Mouse (Mus musculus): ENCODE measurements at regions not wholly inside any gene's neighbourhood (a gene's known extent, or its start where the extent isn't known, plus 50 kb on each side); places are given as distances from the start of the nearest gene placed in this dataset.

DNA sequence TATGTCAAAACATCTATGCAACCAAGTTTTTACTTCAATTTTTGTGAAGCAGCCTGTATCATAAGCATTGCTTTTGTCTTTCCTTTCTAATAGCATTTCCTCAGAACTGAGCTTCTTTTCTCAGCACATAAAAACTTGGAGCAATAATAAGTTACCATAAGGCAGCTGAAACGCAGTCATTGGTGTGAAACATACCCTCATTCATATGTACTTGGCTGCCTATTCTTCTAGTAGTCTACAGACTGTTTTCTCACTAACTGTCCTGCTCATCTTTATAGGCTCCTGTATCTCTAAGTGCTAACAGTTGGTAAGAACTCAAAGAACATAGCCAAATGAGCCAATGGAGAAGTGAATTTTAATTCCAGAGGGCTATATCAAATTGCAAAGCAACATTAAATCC is 454.6 kb upstream of the Ptprd start:
- WGBS: 80% methylated on average over 1 of the region's 1 CpGs
- Histone ChIP-seq H3K4me3 (no peak overlapping the region), H3K4me1 (no peaks in the 10 kb centered on the region), H3K36me3 (replicated peaks) (no peaks in the 10 kb centered on the region), H3K9ac (no peak overlapping the region), H3K9me3 (no peaks in the 10 kb centered on the region), H3K27me3 (replicated peaks) (no peaks in the 10 kb centered on the region), H3K4me2 (no peak overlapping the region), H3K27ac (no peak overlapping the region)
- no peak for ATAC-seq (replicated peaks)

- no peak overlapping the region for H3K4me2 ChIP-seq
- no peaks in the 10 kb centered on the region for H3K27me3 ChIP-seq (replicated peaks)
- no peaks in the 10 kb centered on the region for H3K36me3 ChIP-seq (replicated peaks)
- H3K9me3 ChIP-seq: no peaks in the 10 kb centered on the region
- ATAC-seq (replicated peaks): no peak
- WGBS: 75% methylated on average over 1 of the region's 1 CpGs
- no peak overlapping the region for H3K9ac ChIP-seq
- no peak overlapping the region for H3K4me3 ChIP-seq
- H3K27ac ChIP-seq: no peak overlapping the region
- no peaks in the 10 kb centered on the region for H3K4me1 ChIP-seq
These were observed 431.0 kb upstream of the Ptprd start for GRCm38 (mm10) chr4:78642773-78643172.

DNA sequence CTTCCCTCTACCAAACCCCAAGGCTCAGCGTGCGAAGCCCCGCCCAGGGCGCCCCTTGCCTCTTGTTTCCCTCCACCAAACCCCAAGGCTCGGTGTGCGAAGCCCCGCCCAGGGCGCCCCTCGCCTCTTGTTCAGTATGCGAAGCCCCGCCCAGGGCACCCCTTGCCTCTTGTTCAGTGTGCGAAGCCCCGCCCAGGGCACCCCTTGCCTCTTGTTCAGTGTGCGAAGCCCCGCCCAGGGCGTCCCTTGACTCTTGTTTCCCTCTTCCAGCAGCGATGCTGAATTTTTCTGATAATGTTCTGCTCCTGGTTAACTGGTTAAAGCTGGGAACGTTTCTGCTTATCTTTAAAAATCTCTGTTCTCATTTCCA is 394.7 kb upstream of the Ptprd start:
- peak overlapping the region; percentile 25; the same call in 1 of the 2 replicates for H3K27ac ChIP-seq

DNA sequence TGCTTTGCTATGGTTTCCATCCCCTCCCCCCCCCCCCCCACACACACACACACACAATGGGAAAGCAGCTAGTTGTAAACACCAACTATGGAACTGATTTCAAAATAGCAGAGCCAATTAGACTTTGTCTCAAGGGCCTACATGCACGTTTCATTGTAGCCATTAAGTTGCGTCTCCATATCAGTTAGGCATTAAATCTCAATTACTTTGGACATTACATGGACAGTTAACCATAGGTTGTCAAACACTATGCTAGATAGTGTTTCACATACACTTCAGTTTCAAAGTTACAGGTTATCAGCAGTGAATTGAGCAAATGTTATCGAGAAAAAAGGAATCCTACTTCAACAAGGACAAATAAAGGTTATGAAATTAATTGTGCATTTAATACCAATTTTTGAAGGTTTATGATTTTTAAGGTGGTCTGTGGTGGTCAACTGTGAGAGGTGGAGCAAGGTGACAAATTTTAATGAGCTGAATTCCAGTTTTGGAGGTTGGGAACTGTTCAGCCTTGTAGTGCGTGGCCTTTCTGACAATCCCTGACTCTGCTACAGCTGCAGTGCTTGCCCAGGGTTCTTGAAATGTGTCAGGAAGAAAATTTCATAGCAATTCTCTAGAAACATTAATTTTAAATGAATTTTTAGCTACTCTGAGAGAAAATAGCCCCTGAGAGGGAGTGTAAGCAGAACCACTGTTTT is 394.2 kb upstream of the Ptprd start:
- Histone ChIP-seq H3K36me3 (replicated peaks) (no peaks in the 10 kb centered on the region), H3K4me2 (peak overlapping the region; percentile 63), H3K27ac (peak overlapping the region; percentile 25; the same call in 1 of the 2 replicates), H3K4me1 (peaks cover 7% of the 10 kb centered on the region), H3K27me3 (replicated peaks) (no peaks in the 10 kb centered on the region), H3K4me3 (peak overlapping the region; percentile 43), H3K9ac (no peak overlapping the region; the same call in 1 of the 2 replicates), H3K9me3 (no peaks in the 10 kb centered on the region)
- 79% methylated on average over 4 of the region's 4 CpGs for WGBS
- ATAC-seq (replicated peaks): peak; percentile 71

More for the DNA sequence above, 394.7 kb upstream of the Ptprd start:
- Histone ChIP-seq H3K4me1 (peaks cover 7% of the 10 kb centered on the region), H3K9me3 (no peaks in the 10 kb centered on the region), H3K27me3 (replicated peaks) (no peaks in the 10 kb centered on the region), H3K4me3 (peak overlapping the region; percentile 43), H3K36me3 (replicated peaks) (no peaks in the 10 kb centered on the region), H3K4me2 (peak overlapping the region; percentile 63), H3K9ac (no peak overlapping the region; the same call in 1 of the 2 replicates)
- peak; percentile 95 for ATAC-seq (replicated peaks)
- WGBS: 11% methylated on average over 18 of the region's 18 CpGs

- H3K27me3 ChIP-seq (replicated peaks): no peaks in the 10 kb centered on the region
- no peak overlapping the region for H3K4me3 ChIP-seq
- no peak overlapping the region for H3K27ac ChIP-seq
- H3K9ac ChIP-seq: no peak overlapping the region
- H3K9me3 ChIP-seq: no peaks in the 10 kb centered on the region
- no peak overlapping the region for H3K4me2 ChIP-seq
- ATAC-seq (replicated peaks): no peak
- no peaks in the 10 kb centered on the region for H3K4me1 ChIP-seq
- 88% methylated on average over 2 of the region's 2 CpGs for WGBS
- no peaks in the 10 kb centered on the region for H3K36me3 ChIP-seq (replicated peaks)
These were observed 369.8 kb upstream of the Ptprd start for GRCm38 (mm10) chr4:78581590-78581989.

GRCm38 (mm10) chr4:78565356-78565755 is 353.6 kb upstream of the Ptprd start:
- Histone ChIP-seq H3K9ac (no peak overlapping the region), H3K36me3 (replicated peaks) (no peaks in the 10 kb centered on the region), H3K4me3 (no peak overlapping the region), H3K27ac (no peak overlapping the region), H3K27me3 (replicated peaks) (no peaks in the 10 kb centered on the region), H3K4me2 (no peak overlapping the region), H3K4me1 (no peaks in the 10 kb centered on the region), H3K9me3 (no peaks in the 10 kb centered on the region)
- no peak for ATAC-seq (replicated peaks)
- 85% methylated on average over 2 of the region's 2 CpGs for WGBS

Measured in midbrain, embryonic 15.5 days (tissue).